Mouse (Mus musculus) intestine, embryonic 14.5 days (tissue): Measurements from ENCODE around the gene Neurog3. TPM values are rescaled to one million over a fixed set of nuclear protein-coding genes. Genes with fewer than 3 reads are reported as not detected.

Experiments used
- ATAC-seq: fragments of 200-750 bp; cut with Nextera tagmentation; replicated peaks from 2 replicates; pipeline ENCODE4 v1.8.0; 2017; ENCODE audit warnings: low read depth, moderate number of reproducible peaks, moderate TSS enrichment, moderate library complexity; ENCODE audit not compliant: low FRiP score, low TSS enrichment
- DNase-seq: peaks from one replicate; pipeline ENCODE4 v3.0.0-alpha.2; 2018; ENCODE audit warnings: low spot score
- H3K27ac ChIP-seq: fragments of 300-500 bp; sonication (generic); 2 replicates; pipeline ENCODE4 v1.5.1; 2014; ENCODE audit warnings: low read depth, mild to moderate bottlenecking, control low read depth
- H3K27me3 ChIP-seq: fragments of 300-500 bp; sonication (generic); replicated peaks from 2 replicates; pipeline ENCODE4 v1.6.1; 2014; ENCODE audit warnings: low read length, control low read depth; ENCODE audit not compliant: control insufficient read depth, insufficient read depth
- H3K36me3 ChIP-seq: fragments of 300-500 bp; sonication (generic); 2 replicates; pipeline ENCODE4 v1.6.1; 2014; ENCODE audit warnings: low read length, control low read depth; ENCODE audit not compliant: control insufficient read depth, insufficient read depth
- H3K4me1 ChIP-seq: fragments of 300-500 bp; sonication (generic); replicated peaks from 2 replicates; pipeline ENCODE4 v1.6.1; 2014; ENCODE audit warnings: low read length, control low read depth, mixed read lengths; ENCODE audit not compliant: control insufficient read depth, insufficient read depth
- H3K4me2 ChIP-seq: fragments of 300-500 bp; sonication (generic); 2 replicates; pipeline ENCODE4 v1.6.1; 2014; ENCODE audit warnings: low read length
- H3K4me3 ChIP-seq: fragments of 300-500 bp; sonication (generic); 2 replicates; pipeline ENCODE4 v1.5.1; 2014; ENCODE audit warnings: low read depth, low read length, control low read depth, mixed read lengths
- H3K9ac ChIP-seq: fragments of 300-500 bp; sonication (generic); 2 replicates; pipeline ENCODE4 v1.6.1; 2014; ENCODE audit warnings: mild to moderate bottlenecking, low read length
- H3K9me3 ChIP-seq: fragments of 300-500 bp; sonication (generic); 2 replicates; pipeline ENCODE4 v1.6.1; 2016; ENCODE audit warnings: low read length, control low read depth; ENCODE audit not compliant: control insufficient read depth
- WGBS: fragments of 180-500 bp; shearing (Covaris S2); extraction: QIAGEN DNeasy Blood & Tissue Kit; methylation state at CpG from one replicate; pipeline ENCODE4 v1.1.7; 2014; 5-methylcytosine and 5-hydroxymethylcytosine counted together
- polyA plus RNA-seq: library from polyadenylated mRNA; unstranded; fragments of >200 nt; fragmentation: Nextera tagmentation; extraction: Ambion mirVana; gene quantifications from 2 replicates; pipeline ENCODE4 v1.2.1, GENCODE M21; 2014

Gene Neurog3
- polyA plus RNA-seq, 1 experiment from 2014 or later, result 20.9 TPM

DNA sequence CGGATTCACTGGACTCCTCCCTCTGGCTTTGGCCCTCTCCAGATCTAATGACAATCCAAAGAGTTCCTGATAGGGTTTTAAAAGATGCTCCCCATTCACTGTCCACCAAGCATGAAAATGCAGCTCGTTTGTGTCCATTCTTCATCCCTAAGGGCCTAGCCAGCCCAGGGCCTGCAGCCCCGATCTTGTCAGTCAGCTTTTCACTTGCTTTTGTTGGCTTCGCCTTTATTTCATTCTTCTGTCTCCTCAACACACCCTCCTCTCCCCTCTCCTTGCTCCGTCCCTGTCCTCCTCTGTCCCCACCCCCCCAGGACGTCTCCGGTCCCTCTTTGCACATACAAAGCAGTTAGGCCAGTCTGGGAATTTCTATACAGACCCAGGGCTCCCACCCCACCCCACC lies 17.0 kb downstream of the Neurog3 start:
- Histone ChIP-seq H3K27me3 (no peaks in the 10 kb centered on the region), H3K9me3 (no peaks in the 10 kb centered on the region), H3K4me3 (no peak overlapping the region), H3K36me3 (no peaks in the 10 kb centered on the region), H3K27ac (no peak overlapping the region), H3K9ac (no peak overlapping the region), H3K4me1 (no peaks in the 10 kb centered on the region), H3K4me2 (no peak overlapping the region)
- ATAC-seq (no peak), DNase-seq (no peak)
- 48% methylated on average over 7 of the region's 7 CpGs for WGBS

DNA sequence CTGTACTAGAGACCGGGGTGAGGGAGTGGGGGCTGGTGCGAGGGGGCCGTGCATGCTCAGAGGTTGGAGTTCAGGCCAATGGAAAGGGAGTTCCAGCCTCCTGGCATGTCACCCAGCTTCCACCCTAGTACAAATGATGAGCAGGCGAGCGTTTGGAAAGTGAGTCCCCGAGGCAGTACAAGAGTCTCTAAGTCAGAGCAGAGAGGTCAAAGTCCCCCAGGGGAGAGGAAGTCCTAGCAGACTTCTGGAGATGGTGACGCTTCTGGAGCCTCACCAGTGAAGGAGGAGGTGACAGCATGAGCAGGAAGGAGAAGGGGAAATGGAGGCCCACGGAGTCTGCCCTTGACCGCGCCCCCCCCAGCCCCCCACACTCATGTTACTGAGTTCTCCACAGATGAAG lies 29.5 kb downstream of the Neurog3 start:
- Histone ChIP-seq H3K27me3 (no peaks in the 10 kb centered on the region), H3K4me1 (no peaks in the 10 kb centered on the region), H3K27ac (no peak overlapping the region), H3K9me3 (no peaks in the 10 kb centered on the region), H3K9ac (no peak overlapping the region), H3K4me3 (no peak overlapping the region), H3K36me3 (no peaks in the 10 kb centered on the region), H3K4me2 (no peak overlapping the region)
- DNase-seq, result no peak
- ATAC-seq, result no peak
- WGBS, result 51% methylated on average over 10 of the region's 10 CpGs

DNA sequence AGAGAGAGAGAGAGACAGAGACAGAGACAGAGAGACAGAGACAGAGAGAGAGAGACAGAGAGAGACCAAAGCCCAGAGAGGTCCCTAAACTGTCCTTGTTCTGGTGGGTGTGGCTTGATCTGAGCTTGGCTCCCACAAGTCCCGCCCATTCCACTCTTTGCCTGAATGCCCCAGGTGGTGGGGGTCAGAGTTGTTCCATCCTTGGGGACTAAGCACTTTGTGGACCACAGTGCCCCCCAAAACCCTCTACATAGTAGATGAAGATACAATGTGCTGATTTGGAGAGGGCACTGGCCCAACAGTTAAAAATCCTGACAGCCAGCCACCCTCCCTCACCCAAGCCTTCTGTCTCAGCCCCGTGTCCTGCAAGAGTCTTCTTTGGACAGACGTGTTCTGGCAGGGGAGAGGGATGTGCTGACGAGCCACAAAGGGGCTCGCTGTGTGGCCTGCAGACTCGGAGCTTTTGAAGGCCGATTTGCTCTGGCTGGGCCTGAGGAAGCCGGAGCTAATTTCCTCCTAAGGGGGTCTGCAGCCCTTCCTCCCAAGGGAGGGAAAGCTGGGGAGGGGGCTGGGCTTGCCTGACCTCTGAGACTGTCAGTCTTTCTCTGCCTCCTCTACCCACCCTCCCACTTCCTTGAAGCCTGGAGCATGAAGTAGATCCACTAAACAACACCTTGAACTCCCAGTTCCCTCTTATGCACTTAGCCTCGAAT lies 40.1 kb downstream of the Neurog3 start:
- Histone ChIP-seq H3K4me1 (peaks cover 9% of the 10 kb centered on the region), H3K4me2 (no peak overlapping the region), H3K4me3 (no peak overlapping the region), H3K27me3 (no peaks in the 10 kb centered on the region), H3K9me3 (no peaks in the 10 kb centered on the region), H3K27ac (no peak overlapping the region), H3K9ac (no peak overlapping the region), H3K36me3 (no peaks in the 10 kb centered on the region)
- WGBS, result 10% methylated on average over 9 of the region's 9 CpGs
- ATAC-seq (0 out of 2 replicates have a peak, but pooled peaks have one; percentile 32), DNase-seq (no peak)

DNA sequence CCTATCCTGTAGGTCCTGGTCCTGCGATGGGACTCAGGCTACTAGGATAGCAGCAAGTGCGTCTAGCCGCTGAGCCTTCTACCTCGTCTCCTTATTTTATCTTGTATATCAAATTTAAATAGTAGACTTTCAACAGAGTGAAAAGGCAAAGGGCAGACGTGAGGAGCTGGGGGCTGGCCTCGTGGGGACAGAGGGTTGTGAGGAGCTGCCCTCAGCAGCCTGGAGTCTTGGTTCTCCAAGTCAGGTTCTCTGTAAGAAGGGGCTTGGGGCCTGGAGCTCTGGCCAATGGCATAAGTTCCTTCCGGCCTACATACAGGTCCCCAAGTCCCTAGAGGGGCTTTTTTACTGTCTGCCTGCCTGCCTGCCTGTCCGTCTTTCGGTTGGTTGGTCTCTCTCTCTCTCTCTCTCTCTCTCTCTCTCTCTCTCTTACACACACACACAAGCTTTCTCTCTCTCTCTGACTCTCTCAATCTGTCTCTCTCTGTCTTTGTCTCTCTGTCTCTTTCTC lies 41.1 kb downstream of the Neurog3 start:
- no peak overlapping the region for H3K4me3 ChIP-seq
- DNase-seq, result no peak
- no peak for ATAC-seq
- no peaks in the 10 kb centered on the region for H3K36me3 ChIP-seq
- no peak overlapping the region for H3K27ac ChIP-seq
- no peaks in the 10 kb centered on the region for H3K9me3 ChIP-seq
- H3K27me3 ChIP-seq, result no peaks in the 10 kb centered on the region
- 37% methylated on average over 9 of the region's 9 CpGs for WGBS
- H3K4me2 ChIP-seq, result no peak overlapping the region
- H3K9ac ChIP-seq, result no peak overlapping the region
- peaks cover 9% of the 10 kb centered on the region for H3K4me1 ChIP-seq

DNA sequence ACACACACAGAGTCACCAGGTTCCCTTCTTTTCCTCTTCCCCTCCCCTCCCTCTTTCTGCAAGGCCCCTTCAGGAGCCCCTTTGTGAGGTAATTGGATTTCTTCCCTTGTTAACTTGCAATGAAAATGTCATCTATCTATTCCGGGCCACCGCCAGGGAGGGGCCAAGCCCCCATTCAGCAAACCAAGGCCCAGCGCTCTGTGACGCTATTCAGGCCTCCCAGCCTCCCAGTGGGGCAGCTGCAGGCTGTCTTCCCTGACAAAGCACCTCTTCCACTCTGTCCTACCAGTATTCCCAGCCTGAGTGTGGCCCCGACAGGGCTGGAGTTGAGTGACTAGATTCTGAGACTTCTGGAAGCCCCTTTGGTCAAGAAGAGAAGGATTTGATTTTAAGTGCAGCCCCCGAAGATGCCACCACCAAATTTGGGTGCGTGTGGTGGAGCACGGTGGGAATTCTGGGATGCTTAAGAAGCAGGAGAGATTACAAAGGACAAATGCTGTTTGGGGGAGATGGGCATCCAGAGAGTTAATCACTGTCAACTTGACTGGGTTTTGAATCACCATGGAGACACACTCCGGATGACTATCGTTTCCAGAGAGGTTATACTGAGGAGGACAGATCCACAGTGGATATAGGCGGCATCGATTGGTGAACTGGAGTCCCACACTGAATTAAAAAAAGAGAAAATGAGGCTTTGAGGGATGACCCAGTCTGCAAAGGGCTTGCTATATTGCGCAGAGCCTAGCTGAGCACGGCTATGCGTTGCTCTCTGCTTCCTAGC lies 41.8 kb downstream of the Neurog3 start:
- no peak overlapping the region for H3K9ac ChIP-seq
- H3K9me3 ChIP-seq, result no peaks in the 10 kb centered on the region
- no peaks in the 10 kb centered on the region for H3K36me3 ChIP-seq
- no peaks in the 10 kb centered on the region for H3K27me3 ChIP-seq
- no peak overlapping the region for H3K4me2 ChIP-seq
- peaks cover 9% of the 10 kb centered on the region for H3K4me1 ChIP-seq
- H3K27ac ChIP-seq, result no peak overlapping the region
- no peak for DNase-seq
- WGBS, result 51% methylated on average over 15 of the region's 15 CpGs
- no peak overlapping the region for H3K4me3 ChIP-seq
- ATAC-seq, result peak; percentile 72; the same call in 1 of the 2 replicates

DNA sequence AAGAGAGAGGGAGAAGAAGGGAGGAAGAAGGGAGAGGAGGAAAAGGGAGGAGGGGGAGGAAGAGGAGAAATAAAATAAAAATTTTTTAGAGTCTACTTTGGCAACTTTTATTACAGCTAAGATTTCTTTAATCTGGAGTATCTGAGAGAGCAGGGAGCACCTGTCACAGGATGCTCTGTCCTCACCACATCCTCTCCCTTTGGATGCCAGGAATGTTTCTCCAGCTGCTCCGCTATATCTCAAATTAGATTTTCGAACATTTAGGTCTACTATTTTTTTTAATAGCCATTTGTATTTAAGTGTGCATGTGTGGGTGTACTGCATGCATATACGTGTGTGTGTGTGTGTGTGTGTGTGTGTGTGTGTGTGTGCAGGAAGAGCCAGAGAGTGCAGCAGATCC lies 47.1 kb downstream of the Neurog3 start:
- 89% methylated on average over 3 of the region's 3 CpGs for WGBS
- no peaks in the 10 kb centered on the region for H3K4me1 ChIP-seq
- no peaks in the 10 kb centered on the region for H3K36me3 ChIP-seq
- H3K27me3 ChIP-seq, result no peaks in the 10 kb centered on the region
- H3K4me2 ChIP-seq, result no peak overlapping the region
- no peak for ATAC-seq
- H3K27ac ChIP-seq, result no peak overlapping the region
- H3K4me3 ChIP-seq, result no peak overlapping the region
- no peak overlapping the region for H3K9ac ChIP-seq
- DNase-seq, result no peak
- no peaks in the 10 kb centered on the region for H3K9me3 ChIP-seq

DNA sequence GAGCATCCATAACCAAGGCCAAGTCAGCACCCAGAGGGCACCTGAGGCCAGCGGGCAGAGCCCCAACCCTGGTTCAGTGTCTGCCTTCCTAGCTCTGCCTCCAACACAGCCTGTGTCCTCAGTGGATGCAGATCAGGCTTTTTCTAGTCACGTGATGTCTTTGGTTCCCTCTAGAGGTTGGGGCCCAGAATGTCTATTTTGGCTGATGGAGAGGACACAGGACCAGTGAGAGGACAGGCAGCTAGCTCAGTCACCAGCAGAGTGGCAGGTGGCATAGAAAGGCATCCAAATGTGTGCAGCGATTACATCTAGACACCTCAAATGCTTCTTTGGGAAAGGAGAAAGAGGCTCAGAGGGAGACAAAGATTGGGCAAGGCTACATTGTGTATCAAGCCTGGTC lies 48.8 kb downstream of the Neurog3 start:
- no peak overlapping the region for H3K4me3 ChIP-seq
- H3K27me3 ChIP-seq, result no peaks in the 10 kb centered on the region
- H3K27ac ChIP-seq, result no peak overlapping the region
- no peaks in the 10 kb centered on the region for H3K9me3 ChIP-seq
- no peak for ATAC-seq
- no peaks in the 10 kb centered on the region for H3K36me3 ChIP-seq
- H3K4me1 ChIP-seq, result no peaks in the 10 kb centered on the region
- H3K4me2 ChIP-seq, result no peak overlapping the region
- no peak overlapping the region for H3K9ac ChIP-seq
- 40% methylated on average over 3 of the region's 3 CpGs for WGBS
- no peak for DNase-seq

DNA sequence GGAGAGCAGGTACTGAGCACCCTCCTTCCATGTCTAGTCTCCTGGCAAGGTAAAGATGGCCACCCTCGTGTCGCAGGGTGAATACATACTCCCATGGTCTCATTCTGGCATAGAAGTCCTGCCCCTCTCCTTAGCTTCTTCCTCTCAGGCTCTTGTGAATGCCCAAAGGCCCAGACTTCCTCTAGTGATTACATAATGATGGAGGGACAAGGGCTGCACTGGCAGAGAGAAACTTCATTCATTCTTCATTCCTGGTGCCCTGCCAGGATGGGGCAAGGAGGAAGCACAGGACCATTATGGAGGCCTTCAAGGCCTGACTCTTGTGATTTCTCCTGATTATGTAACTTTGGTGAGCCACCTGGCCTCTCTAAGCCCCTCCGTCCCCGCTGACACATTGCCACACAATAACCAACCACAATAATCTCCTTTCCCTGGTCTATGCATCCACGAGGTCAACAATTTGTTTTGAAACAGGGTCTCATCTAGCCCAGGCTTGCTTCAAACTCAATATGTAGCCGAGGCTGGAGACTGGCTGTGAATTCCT lies 49.7 kb downstream of the Neurog3 start:
- no peak for ATAC-seq

More for the DNA sequence above, 49.7 kb downstream of the Neurog3 start:
- Histone ChIP-seq H3K9ac (no peak overlapping the region), H3K4me1 (no peaks in the 10 kb centered on the region), H3K36me3 (no peaks in the 10 kb centered on the region), H3K27me3 (no peaks in the 10 kb centered on the region), H3K9me3 (no peaks in the 10 kb centered on the region), H3K4me2 (no peak overlapping the region), H3K4me3 (no peak overlapping the region), H3K27ac (no peak overlapping the region)
- DNase-seq, result no peak
- WGBS, result 71% methylated on average over 6 of the region's 6 CpGs
